Mouse (Mus musculus) T-helper 2 cell (primary cell): ENCODE results near the gene Tsc2.
"Not testable (repeated sequence)": the region's sequence is repeated elsewhere in the genome, so short reads cannot be mapped to it uniquely, and the experiment has no call there.

Experiments
- in situ Hi-C: fragments of 300-600 bp; cut with MboI, MseI; formaldehyde crosslinking; loops from one replicate; pipeline ENCODE4 v1.15.1; 2025; ENCODE audit warnings: high pct_unique_total_duplicates

Tsc2 gene

DNA sequence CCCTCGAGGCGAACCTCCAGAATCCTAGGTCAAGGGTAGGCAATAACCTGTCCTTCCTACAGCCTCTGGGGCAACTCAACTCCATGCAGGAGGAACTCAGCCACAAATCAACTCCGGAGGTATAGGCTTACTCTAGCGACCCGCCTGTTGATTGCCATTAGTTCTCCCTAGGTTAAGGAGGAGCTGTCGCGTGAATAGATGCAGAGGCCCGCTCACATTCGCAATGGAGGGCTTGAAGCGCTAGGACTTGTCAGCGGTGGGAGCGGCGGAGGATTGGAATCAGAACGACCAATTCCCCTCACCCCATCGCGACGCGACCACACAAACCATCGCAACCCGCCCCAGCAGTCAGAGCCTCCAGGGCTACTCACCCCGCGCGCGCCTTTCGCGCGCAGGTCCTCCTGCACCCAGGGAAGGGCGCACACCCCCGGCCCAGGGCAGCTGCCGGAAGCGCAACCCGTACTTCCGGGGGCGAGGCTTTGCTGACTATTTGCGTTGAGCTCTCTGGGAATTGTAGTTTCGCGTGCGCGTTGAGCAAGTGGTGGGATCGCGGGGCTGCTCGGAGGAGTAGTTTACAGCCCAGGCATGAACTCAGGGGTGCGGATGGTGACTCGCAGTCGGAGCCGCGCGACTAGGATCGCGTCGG lies at the start of gene Tsc2, which contains the start of gene Nthl1:
TSS of gene Tsc2 (minus strand) at position 464 of the 646 bp plus-strand sequence.
TSS of gene Nthl1 (plus strand) at position 514 of the 646 bp plus-strand sequence.
- in situ Hi-C loops = no loop called here

DNA sequence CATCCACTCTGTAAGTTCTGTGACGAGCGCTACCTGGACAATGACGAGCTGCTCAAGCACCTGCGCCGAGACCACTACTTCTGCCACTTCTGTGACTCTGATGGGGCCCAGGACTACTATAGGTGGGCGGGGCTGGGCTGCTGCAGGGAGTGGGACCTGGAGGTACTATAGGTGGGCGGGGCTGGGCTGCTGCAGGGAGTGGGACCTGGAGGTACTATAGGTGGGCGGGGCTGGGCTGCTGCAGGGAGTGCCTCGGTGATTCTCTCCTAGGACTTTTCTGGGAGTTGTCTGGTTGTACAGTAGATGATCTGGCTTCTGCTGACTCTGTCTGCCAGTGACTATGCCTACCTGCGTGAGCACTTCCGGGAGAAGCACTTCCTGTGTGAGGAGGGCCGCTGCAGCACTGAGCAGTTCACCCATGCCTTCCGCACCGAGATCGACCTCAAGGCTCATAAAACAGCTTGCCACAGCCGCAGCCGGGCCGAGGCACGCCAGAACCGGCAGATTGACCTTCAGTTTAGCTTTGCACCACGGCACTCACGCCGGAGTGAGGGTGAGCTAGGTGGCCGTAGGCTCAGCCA lies 45.2 kb upstream of the Tsc2 start:
- in situ Hi-C loops = no loop called here

DNA sequence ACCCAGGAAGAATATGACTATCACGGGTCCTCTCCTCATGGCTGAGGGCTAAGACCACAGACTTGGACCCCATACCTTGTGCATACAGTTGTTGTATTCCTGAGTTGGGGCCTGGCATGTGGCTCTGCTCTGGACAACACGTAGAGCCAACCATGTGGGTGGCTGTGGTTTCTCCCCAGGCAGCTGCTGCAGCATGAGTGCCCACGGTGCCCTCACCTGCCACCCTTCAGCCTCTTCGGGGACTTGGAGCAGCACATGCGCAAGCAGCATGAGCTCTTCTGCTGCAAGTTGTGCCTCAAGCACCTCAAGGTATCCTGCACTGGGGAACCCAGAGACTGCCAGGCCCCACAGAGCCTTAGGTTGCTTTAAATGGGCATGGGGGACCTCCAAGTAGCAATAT lies 44.4 kb upstream of the Tsc2 start:
- in situ Hi-C loops = no loop called here

DNA sequence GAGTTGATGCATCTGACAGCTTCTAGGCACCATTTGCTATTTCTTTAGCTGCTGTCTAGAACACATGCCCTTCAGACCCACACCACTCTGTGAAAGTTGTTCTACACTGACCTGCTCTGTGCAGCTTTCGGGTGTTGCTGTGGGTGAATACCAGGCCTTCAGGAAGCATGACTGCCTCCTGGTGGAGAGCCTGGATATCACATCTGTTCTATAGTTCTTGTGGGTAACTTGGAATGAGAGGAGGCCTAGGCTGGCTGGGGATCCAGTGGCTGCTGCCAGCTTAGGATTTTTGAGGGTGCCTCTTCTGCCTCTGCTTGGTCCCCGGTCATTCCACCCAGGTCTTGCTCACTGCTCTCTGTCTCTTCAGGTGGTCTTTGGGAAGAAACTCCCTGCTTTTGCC lies 43.8 kb upstream of the Tsc2 start:
- in situ Hi-C loops = no loop called here

DNA sequence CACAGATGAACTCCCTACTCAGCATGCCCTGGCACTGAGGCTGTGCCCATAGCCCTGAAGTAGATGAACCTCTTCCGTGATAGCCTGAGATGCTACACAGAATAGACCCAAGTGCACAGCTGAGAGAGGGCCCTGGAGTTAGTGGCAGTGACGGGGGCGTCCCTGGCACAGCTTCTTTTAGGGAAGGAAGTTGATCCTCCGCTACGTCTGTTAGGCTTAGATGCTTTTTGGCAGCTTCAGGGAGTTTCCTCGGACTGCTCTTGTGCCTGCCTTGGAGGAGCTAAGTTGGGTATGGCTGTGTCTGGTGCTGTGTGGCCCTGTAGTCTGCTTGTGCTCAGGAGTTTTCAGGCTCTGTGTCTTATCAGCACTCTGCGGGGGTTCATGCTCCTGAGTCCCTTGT lies 41.8 kb upstream of the Tsc2 start:
- in situ Hi-C loops = no loop called here

DNA sequence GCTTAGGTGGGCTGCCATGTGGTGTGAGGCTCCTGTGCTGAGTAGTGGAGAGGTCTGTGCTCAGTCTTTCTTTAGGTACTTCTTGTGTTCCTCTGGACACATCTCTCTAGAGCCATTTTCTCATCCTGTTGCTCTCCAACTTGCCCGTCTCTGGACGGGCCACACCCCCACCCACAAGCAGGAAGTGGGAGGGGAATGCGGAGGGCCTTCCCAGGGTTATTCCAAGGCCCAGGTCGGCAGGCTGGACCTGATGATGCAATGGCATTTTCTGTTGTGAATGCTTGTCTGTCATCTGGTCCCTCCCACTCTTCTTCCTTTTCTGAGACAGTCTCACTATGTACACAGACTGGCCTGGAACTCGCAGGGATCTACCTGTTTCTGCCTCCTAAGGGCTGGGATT lies 39.7 kb upstream of the Tsc2 start:
- in situ Hi-C loops = no loop called here

DNA sequence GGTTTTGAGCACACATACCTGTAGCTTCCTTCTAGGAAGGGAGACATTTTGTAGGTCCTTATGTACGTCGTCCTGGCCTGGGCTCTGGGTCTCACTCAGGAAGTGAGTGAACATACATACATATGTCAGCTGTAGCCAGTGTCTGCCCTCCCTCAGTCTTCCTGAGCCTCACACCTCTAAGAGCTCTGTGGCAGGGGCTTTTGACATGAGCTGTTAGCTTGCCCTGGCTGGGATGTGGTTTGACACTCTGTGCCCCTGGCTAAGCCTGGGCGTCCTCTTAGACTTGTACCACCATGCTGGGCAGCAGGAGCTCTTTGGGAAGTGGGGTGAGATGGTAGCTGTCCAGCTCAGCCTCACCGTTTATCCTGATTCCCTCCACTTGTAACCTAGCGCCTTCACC lies 38.9 kb upstream of the Tsc2 start:
- in situ Hi-C loops = no loop called here

DNA sequence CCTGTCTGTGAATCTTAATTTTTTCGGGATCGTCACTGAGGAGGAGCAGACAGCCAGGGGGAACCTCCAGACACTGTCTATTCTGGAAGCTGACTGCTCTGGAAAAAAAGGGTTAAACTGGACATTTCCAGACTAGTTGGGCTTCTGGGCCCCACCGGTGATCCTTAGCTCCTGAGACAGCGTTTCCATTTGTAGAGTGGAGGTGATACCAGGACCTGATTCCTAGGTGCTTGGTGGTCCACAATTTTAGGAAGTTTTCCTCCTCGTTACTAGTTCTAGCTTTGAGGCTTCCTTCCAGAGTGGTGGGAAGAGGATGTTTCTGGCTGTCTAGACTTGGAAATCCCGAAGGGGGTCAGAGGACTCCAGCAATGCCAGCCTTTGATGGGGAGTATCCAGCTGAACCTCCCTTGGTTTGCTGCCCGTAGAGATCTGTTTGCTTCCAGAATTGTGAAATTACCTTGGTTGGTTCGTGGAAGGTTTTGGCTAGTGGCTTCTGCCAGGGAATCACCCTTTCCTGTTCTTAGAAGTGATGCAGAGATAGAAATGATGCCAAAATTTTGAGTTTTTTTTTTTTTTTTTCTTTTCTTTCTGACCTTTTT lies 37.9 kb upstream of the Tsc2 start:
- in situ Hi-C loops = no loop called here

DNA sequence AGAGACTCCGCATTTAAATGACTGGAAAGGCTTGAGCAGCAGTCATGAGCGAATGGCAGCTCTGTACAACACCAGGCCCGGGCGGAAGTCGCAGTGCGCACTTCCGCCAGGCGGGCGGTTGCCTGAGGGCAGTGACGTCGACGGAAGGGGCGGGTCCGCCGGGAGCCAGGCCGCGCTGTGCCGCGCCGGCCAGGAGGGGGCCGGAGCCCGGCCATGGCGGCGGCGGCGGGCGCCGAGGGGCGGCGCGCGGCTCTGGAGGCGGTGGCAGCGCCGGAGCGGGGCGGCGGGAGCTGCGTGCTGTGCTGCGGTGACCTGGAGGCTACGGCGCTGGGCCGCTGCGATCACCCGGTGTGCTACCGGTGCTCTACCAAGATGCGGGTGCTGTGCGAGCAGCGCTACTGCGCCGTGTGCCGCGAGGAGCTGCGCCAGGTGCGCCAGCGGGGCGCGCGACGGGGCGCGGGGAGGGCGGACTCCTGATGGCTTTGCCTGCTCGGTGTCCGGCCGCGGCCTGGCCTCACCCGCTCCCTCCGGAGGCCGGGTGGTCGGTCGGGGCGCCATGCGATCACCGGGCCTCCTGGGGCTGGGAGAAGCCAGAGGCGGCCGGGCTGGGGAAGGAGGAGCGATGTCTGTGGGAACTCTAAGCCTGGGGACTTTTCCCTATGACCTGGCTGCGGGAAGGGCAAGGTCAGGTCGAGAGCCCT lies 37.3 kb upstream of the Tsc2 start, which contains the start of gene Zfp598:
TSS of gene Zfp598 (plus strand) at position 143 of the 701 bp plus-strand sequence.
- in situ Hi-C loops = no loop called here

DNA sequence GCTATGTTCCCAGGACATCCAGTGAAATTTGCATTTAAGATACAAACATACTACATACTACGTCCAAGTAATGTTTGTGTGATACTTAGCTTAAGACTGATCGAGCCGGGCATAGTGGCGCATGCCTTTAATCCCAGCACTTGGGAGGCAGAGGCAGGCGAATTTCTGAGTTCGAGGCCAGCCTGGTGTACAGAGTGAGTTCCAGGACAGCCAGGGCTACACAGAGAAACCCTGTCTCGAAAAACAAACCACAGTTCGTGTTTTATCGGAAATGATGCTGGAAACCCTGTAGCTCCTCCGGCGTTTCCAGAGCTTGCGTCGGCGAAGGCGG lies 36.7 kb upstream of the Tsc2 start:
- in situ Hi-C loops = not testable (repeated sequence)

DNA sequence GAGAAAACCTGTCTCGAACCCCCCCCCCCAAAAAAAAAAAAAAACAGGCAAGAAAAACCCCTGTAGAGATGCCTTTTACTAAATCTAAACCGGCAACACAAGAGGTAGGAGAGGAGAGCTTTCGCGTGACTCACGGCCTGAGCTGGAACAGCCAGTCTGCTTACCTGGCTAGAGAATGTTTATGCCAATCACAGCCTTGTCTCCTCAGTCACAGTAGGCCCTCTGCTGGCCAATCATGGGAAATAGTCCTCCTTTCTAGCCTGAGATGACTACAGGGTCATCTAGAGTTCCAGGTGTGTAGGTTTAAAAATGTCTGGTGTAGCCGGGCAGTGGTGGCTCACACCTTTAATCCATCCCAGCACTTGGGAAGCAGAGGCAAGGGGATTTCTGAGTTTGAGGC lies 35.0 kb upstream of the Tsc2 start:
- in situ Hi-C loops = no loop called here

DNA sequence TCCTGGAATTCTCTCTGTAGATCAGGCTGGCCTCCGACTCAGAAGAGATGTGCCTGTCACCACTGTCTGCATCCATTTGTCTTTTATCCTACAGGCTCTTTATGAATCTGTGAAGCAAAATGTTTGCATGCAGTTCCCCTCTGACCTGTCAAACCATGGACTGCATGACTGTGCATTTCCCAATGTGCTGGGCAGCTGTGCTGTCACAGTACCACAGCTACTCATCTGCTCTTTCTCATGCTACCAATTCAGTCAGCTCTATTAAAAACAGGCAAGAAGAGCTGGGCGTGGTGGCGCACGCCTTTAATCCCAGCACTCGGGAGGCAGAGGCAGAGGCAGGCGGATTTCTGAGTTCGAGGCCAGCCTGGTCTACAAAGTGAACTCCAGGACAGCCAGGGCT lies 34.6 kb upstream of the Tsc2 start:
- in situ Hi-C loops = not testable (repeated sequence)

DNA sequence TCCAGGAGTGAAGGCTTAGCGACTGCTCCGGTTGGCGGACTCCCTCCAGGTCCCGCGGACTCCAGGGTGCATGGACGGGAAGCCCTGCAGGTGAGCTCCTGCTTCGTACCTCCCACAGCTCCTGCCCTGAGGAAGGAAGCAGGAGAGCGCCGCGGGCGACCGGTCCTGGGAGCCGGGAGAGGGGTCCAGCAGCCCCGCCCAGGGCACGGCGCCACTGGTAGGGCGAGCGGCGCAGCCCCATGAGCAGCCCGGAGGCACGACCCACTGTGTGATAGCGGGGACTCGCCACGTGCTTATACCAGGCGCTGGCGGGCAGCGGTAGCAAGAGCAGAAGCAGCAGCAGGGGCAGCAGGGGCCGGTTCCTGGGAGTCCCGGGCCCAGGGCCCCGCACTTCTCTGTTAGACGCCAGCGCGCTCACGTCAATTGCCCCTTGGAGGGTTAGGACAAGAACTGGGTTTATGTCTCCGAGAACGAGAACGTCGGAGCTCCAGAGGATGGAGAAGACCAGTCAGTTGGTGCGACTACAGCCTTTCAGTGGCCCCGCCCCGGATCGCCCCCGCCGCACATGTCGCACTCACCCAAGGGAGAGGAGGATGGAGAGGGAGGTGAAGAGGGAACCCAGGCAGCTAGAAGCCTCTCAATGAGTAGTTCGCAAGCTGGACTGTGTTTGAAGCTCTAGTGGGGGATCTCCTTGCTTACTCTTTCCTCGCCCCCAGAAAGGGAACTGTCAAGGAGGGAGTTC lies 25.8 kb upstream of the Tsc2 start, which contains the start of gene Npw:
TSS of gene Npw (minus strand) at position 441 of the 742 bp plus-strand sequence.
- in situ Hi-C loops = no loop called here

DNA sequence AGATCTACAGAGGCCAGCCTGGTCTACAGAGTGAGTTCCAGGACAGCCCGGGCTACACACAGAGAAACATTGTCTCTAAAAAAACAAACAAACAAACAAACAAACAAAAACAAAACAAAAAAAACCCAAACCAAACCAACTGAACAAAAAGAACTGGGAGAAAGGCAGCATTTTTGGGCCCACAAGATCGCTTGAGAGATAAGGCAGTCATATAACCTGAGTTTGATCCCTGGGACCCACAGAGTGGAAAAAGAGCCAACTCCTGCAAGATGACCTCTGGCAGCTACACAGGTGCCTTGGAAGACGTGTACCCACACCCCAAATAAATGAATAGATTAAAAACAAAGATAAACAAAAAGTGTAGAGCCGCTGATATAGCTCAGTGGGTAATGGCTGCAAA lies 22.5 kb upstream of the Tsc2 start:
- in situ Hi-C loops = no loop called here

DNA sequence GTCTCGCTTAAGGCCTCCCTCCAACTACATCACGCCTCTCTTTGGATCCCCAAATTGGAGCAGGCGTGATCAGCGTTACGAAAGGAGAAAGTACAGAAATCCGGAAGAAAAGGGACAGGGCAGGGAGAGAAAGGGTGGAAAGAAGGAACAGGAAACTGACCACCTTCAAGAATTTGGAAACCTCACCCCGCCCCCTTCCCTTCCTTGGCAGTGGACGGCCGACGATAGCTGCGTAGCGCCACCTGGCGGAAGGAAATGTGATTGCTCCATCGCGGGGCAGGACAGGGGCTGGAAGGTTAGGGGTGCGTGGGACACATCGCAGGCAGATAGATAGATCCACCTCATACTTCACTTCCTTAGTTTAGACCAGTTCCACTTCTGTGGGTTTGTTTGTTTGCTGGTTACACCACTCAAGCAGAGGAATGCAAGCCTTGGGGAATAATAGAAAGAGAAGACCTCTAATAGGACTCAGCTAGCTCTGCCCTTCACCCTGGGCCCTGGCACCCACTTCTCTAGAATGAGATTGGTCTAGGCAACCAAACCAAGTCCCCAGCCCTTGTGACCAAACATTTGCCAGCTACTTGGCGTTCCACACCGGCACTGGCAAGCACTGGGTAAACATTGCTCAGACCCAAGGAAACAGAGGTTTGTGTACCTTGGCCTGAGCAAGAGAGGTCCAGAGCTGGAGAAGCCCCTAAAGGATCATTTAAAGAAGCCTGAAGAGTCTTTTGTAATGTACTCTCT lies 21.7 kb upstream of the Tsc2 start:
- in situ Hi-C loops = no loop called here

DNA sequence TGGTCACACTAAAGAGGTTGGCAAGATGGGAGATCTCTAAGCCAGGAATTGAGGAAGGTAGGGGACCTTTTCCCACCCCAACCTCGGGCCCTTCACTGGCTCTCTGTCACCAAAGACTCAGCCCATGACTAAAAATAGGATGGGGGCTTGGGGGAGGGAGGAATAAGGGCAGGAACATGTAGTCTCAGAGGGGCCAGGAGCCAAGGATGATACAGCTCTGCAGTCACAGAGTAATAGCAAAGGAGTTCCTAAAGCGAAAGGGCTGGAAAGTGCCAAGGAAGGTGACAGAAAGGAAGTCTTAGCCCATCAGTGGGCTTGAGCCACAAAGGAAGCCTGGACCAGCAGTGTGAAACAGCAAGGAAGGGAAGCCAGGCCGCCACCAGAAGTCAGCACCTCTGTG lies 19.4 kb upstream of the Tsc2 start:
- in situ Hi-C loops = no loop called here

DNA sequence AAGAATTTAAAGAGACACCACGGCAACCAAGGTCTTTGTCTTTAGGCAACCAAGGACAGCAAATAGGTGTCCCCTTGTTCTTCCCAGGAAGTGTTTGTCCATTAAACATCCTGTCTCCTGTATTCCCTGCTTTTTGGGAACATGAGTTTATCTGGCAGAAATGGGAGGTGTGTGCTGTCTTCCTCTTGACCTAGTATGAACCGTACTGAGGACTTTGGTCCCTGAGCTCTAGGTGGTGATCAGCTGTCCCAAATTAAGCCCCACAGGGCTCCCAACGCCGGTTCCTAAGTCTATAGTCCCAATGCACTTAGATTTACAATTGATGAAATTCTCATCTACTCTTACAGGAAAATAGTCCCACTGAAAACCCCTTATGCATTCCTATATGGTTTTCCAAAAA lies 18.3 kb upstream of the Tsc2 start:
- in situ Hi-C loops = no loop called here

DNA sequence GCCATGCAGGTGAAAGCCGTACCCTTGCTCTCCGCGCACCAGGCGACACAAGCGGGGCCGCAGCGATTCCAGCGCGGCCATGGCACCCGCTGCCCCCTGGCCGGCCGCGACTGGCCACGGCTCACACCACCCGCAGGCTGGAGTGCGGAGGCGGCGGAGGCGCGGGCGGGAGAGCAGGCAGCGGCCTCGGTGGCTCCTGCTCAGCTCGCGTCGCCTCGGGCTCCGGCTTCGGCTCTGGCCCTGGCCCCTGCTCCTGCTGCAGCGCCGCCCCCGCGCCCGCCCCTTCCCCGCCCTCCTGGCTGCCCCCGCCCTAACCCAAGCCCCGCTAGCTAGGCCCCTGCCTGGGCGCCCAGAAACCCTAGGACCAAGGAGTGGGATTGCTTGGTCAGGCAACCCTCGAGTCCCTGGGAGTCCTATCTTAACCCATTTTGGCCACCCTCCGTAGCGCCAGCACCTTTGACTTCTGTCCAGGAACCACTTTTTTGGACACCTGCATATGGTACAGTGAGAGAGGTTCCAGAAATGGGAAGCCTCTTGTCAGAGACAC lies 17.7 kb upstream of the Tsc2 start, which contains the start of gene Slc9a3r2:
TSS of gene Slc9a3r2 (minus strand) at position 258 of the 547 bp plus-strand sequence.
- in situ Hi-C loops = no loop called here

DNA sequence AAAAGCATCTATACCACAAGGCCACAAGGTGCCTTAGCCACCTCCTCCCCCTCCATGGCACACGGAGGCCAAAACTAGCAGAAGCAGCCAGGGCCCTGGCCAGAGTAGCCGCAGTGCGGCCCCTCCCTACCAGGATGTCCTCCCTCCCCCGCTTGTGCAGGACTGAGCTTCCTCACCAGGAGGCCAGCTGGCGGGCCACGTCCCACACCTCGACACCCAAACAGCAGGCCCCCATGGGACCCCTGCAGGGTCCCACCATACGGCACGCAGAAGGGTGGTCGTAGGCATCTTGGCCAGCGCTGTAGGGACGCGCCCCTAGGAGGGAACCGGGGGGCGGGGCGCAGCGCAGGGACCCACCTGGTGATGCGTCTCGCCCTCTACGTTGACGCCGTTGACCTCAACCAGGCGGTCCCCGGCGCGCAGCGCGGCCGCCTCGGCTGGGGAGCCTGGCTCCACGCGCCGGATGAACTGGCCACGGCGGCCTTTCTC lies 17.2 kb upstream of the Tsc2 start:
- in situ Hi-C loops = no loop called here

DNA sequence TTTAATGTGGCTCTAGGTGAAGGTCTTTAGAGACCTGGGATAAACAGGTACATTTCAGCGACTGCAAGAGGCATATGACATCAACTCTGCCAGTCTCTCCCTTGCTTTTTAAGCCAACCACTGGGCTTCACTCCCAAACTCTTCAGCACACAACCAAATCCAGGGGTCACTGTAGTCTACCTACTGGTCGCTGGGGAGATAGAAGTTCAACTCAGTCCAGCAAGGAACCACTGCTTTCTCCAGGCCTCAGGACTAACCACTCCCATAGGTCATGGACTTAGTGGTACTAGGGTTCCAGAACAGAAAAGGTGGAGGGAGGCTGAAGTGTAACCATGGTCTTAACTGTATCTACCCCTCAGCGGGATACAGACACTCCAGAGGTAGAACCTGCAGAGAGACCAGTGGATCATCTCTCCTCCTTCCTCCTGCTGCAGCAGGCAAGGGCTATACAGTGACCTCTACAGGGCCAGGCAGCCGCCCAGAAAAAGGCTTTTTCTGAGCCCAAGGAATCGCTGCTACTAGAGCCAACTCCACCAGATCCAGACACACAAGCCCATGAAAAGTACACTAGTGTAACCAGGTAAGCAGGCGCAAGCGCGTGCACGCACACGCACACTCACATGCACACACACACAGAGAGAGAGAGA lies 16.4 kb upstream of the Tsc2 start:
- in situ Hi-C loops = no loop called here
